Mouse (Mus musculus): ENCODE measurements around the gene Vmn2r42. TPM values are rescaled to one million over a fixed set of nuclear protein-coding genes. Genes with fewer than 3 reads are reported as not detected.
"Not testable (repeated sequence)": the region's sequence is repeated elsewhere in the genome, so short reads cannot be mapped to it uniquely, and the experiment has no call there.

Gene Vmn2r42
- not detected in 2 replicates for total RNA-seq (2015)
- total RNA-seq (2017): not detected in 2 replicates

- ATAC-seq (ENCODE audit: poor library complexity, severe bottlenecking): not testable (repeated sequence)
Observed at GRCm38 (mm10) chr7:8200220-8200619, at the start of gene Vmn2r42. Gene Vmn2r42, minus strand, starts transcription at chr7:8200320.

- ATAC-seq (ENCODE audit: poor library complexity, severe bottlenecking): not testable (repeated sequence)
Observed at GRCm38 (mm10) chr7:8161554-8161953, 38.6 kb downstream of the Vmn2r42 start, which contains the start of gene Vmn2r41. Gene Vmn2r41, minus strand, starts transcription at chr7:8161654.

Other genes starting within 250 kb of the Vmn2r42 start
- not detected in 2 replicates for gene Vmn2r41, start 38.7 kb downstream of the Vmn2r42 start, total RNA-seq (2015)
- gene Vmn2r41, start 38.7 kb downstream of the Vmn2r42 start, total RNA-seq (2017): not detected in 2 replicates
- not detected in 2 replicates for gene Vmn2r43, start 60.3 kb upstream of the Vmn2r42 start, total RNA-seq (2015)
- not detected in 2 replicates for gene Vmn2r43, start 60.3 kb upstream of the Vmn2r42 start, total RNA-seq (2017)
- not detected in 2 replicates for gene Vmn2r44, start 183.0 kb upstream of the Vmn2r42 start, total RNA-seq (2015)
- gene Vmn2r44, start 183.0 kb upstream of the Vmn2r42 start, total RNA-seq (2017): not detected in 2 replicates